29 mouse cellular contexts compared by ENCODE assay signal in the genomic region with DNA sequence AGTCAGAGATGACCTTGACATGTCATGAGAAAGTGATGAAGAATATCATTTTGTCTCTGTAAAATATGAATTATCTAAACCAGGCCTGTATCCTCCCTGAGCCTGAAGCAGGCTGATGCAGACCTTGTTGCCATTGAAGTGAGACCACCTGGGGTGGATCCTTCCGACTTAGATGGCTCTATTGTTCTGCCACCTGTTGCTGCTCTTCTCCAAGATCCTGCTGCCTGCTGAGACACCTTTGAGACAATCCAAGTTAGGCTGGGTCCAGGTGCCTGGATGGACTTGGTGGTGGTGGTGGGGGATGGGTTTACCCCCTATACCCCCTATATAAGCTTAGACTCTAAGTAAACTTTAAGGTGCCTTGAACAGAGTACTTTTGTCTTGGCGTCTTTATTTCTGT.
"Had no signal": no experiment of that assay in that cellular context is flagged by ENCODE, and none has a peak within 500 bp of the region (broad histone marks: within the 10 kb centered on the region; RNA-seq: fewer than 3 reads in every experiment).

No protein-coding gene starts in this region.

- H3K9ac ChIP-seq: heart, embryonic 13.5 days; heart, embryonic 15.5 days; hindbrain, embryonic 12.5 days; hindbrain, embryonic 14.5 days; intestine, embryonic 15.5 days; kidney, embryonic 15.5 days; limb, embryonic 13.5 days; limb, embryonic 15.5 days; liver, embryonic 12.5 days; liver, embryonic 14.5 days had no signal

- H3K4me2 ChIP-seq: heart, embryonic 11.5 days; heart, embryonic 13.5 days; heart, embryonic 15.5 days; hindbrain, embryonic 12.5 days; hindbrain, embryonic 14.5 days; intestine, embryonic 15.5 days; kidney, embryonic 15.5 days; limb, embryonic 13.5 days; limb, embryonic 15.5 days; liver, embryonic 12.5 days had no signal

- H3K4me3 ChIP-seq: gastrocnemius, adult 2 months; heart, adult 2 months; heart, embryonic 13.5 days; heart, embryonic 15.5 days; hindbrain, embryonic 10.5 days; hindbrain, embryonic 12.5 days; intestine, embryonic 15.5 days; kidney, embryonic 15.5 days; limb, embryonic 13.5 days; limb, embryonic 15.5 days; liver, embryonic 12.5 days had no signal

- DNase-seq: gastrocnemius, adult 2 months; gastrocnemius, postnatal 10 days; gastrocnemius, postnatal 25 days; heart, adult 2 months; heart, postnatal 14 days; heart, postnatal 4 days; kidney, adult 18-20 months; kidney, adult 9 months; kidney, postnatal 14 days; kidney, postnatal 36 days; layer of hippocampus, adult 9-11 months; layer of hippocampus, postnatal 36 days; left cerebral cortex, postnatal 4 days had no signal

- H3K27me3 ChIP-seq: heart, embryonic 13.5 days; heart, embryonic 15.5 days; hindbrain, embryonic 12.5 days; intestine, embryonic 15.5 days; kidney, embryonic 15.5 days; limb, embryonic 13.5 days; limb, embryonic 15.5 days; liver, embryonic 12.5 days had no signal

- H3K4me1 ChIP-seq: heart, embryonic 13.5 days; heart, embryonic 15.5 days; hindbrain, embryonic 10.5 days; hindbrain, embryonic 12.5 days; intestine, embryonic 15.5 days; kidney, embryonic 15.5 days; limb, embryonic 13.5 days; limb, embryonic 15.5 days; liver, embryonic 12.5 days had no signal

- ATAC-seq: hindbrain, embryonic 16.5 days; inflammation-experienced regulatory T-cells, adult 6 months; intestine, embryonic 15.5 days; intestine, postnatal 0 days; liver, embryonic 12.5 days had no signal

- H3K27ac ChIP-seq: gastrocnemius, adult 2 months; heart, adult 2 months; heart, embryonic 13.5 days; heart, embryonic 15.5 days; hindbrain, embryonic 10.5 days; hindbrain, embryonic 12.5 days; hindbrain, embryonic 14.5 days; intestine, embryonic 15.5 days; kidney, embryonic 15.5 days; kidney, postnatal 0 days; limb, embryonic 13.5 days; limb, embryonic 15.5 days; liver, embryonic 12.5 days; liver, embryonic 14.5 days had no signal

- H3K36me3 ChIP-seq: heart, embryonic 13.5 days; heart, embryonic 15.5 days; hindbrain, embryonic 10.5 days; hindbrain, embryonic 12.5 days; intestine, embryonic 15.5 days; kidney, embryonic 15.5 days; limb, embryonic 13.5 days; limb, embryonic 15.5 days; liver, embryonic 12.5 days had no signal

- H3K9me3 ChIP-seq: heart, embryonic 13.5 days; heart, embryonic 15.5 days; hindbrain, embryonic 10.5 days; hindbrain, embryonic 12.5 days; intestine, embryonic 15.5 days; kidney, embryonic 15.5 days; limb, embryonic 13.5 days; limb, embryonic 15.5 days; liver, embryonic 12.5 days had no signal
